Mouse (Mus musculus) ovary, postnatal 36 days (tissue): ENCODE measurements around the gene Spats1.

ENCODE experiments used
- DNase-seq: peaks from one replicate; pipeline ENCODE4 v3.0.0; 2022; ENCODE audit warnings: low spot score, mixed read lengths

The Spats1 gene

GRCm38 (mm10) chr17:45474669-45475465 is at the start of gene Spats1:
Spats1 (minus strand) TSS chr17:45475415.
- peak; percentile 62 for DNase-seq

- no peak for DNase-seq
Measured at GRCm38 (mm10) chr17:45524961-45525360, 49.7 kb upstream of the Spats1 start.

- DNase-seq, result peak; percentile 32
Measured at GRCm38 (mm10) chr17:45523263-45523662, 48.0 kb upstream of the Spats1 start, which contains the start of gene Tcte1. Tcte1 (plus strand) TSS chr17:45523434.

- no peak for DNase-seq
Measured at GRCm38 (mm10) chr17:45520136-45520535, 44.9 kb upstream of the Spats1 start.

- DNase-seq, result no peak
Measured at GRCm38 (mm10) chr17:45518766-45519475, 43.7 kb upstream of the Spats1 start.

- DNase-seq, result no peak
Measured at GRCm38 (mm10) chr17:45517549-45518215, 42.5 kb upstream of the Spats1 start.

GRCm38 (mm10) chr17:45517135-45517534 is 41.9 kb upstream of the Spats1 start:
- no peak for DNase-seq

GRCm38 (mm10) chr17:45516488-45516887 is 41.3 kb upstream of the Spats1 start:
- peak; percentile 74 for DNase-seq

GRCm38 (mm10) chr17:45515806-45516205 is 40.6 kb upstream of the Spats1 start:
- no peak for DNase-seq

GRCm38 (mm10) chr17:45515204-45515726 is 40.0 kb upstream of the Spats1 start:
- DNase-seq, result no peak

GRCm38 (mm10) chr17:45511757-45512156 is 36.5 kb upstream of the Spats1 start:
- no peak for DNase-seq

- no peak for DNase-seq
Measured at GRCm38 (mm10) chr17:45510871-45511270, 35.7 kb upstream of the Spats1 start.

GRCm38 (mm10) chr17:45506700-45507189 is 31.5 kb upstream of the Spats1 start, which contains the start of gene Aars2:
Aars2 (plus strand) TSS chr17:45506841.
- DNase-seq, result peak; percentile 91

GRCm38 (mm10) chr17:45505941-45506465 is 30.8 kb upstream of the Spats1 start:
- DNase-seq, result no peak

GRCm38 (mm10) chr17:45503301-45503973 is 28.2 kb upstream of the Spats1 start:
- DNase-seq, result no peak

- DNase-seq, result no peak
Measured at GRCm38 (mm10) chr17:45502324-45502723, 27.1 kb upstream of the Spats1 start.

- no peak for DNase-seq
Measured at GRCm38 (mm10) chr17:45500981-45501380, 25.8 kb upstream of the Spats1 start.

GRCm38 (mm10) chr17:45499516-45499915 is 24.3 kb upstream of the Spats1 start:
- DNase-seq, result no peak

GRCm38 (mm10) chr17:45498397-45498796 is 23.2 kb upstream of the Spats1 start:
- DNase-seq, result no peak

GRCm38 (mm10) chr17:45495398-45495797 is 20.2 kb upstream of the Spats1 start:
- DNase-seq, result no peak

GRCm38 (mm10) chr17:45490532-45491154 is 15.4 kb upstream of the Spats1 start:
- DNase-seq, result no peak
